Mouse (Mus musculus) ES-Bruce4 (cell line): ENCODE measurements around the gene Cntn5. TPM values are rescaled to one million over a fixed set of nuclear protein-coding genes. Genes with fewer than 3 reads are reported as not detected.
"Not testable (repeated sequence)": the region's sequence is repeated elsewhere in the genome, so short reads cannot be mapped to it uniquely, and the experiment has no call there.

Experiments
- H3K27ac ChIP-seq: 2 replicates; pipeline ENCODE4 v1.5.1; 2012; ENCODE audit warnings: low read length, inconsistent platforms; ENCODE audit not compliant: insufficient read depth
- H3K27me3 ChIP-seq: 2 replicates; pipeline ENCODE4 v1.6.1; 2012; ENCODE audit warnings: mild to moderate bottlenecking, low read length, inconsistent platforms; ENCODE audit not compliant: control insufficient read depth, poor library complexity, insufficient read depth, severe bottlenecking
- H3K36me3 ChIP-seq: 2 replicates; pipeline ENCODE4 v1.6.1; 2012; ENCODE audit warnings: inconsistent platforms, mild to moderate bottlenecking, low read length, moderate library complexity; ENCODE audit not compliant: control insufficient read depth, poor library complexity, insufficient read depth, severe bottlenecking
- H3K4me1 ChIP-seq: one replicate; pipeline ENCODE4 v1.8.1; 2011; ENCODE audit warnings: low read length; ENCODE audit not compliant: control insufficient read depth, insufficient read depth
- H3K4me3 ChIP-seq: 2 replicates; pipeline ENCODE4 v1.5.1; 2011; ENCODE audit warnings: low read depth, mild to moderate bottlenecking, low read length
- H3K9ac ChIP-seq: 2 replicates; pipeline ENCODE4 v1.6.1; 2012; ENCODE audit warnings: low read depth, mild to moderate bottlenecking, inconsistent platforms; ENCODE audit not compliant: poor library complexity, severe bottlenecking
- H3K9me3 ChIP-seq: replicated peaks from 2 replicates; pipeline ENCODE4 v1.6.1; 2012; ENCODE audit warnings: mild to moderate bottlenecking, low read length, inconsistent platforms; ENCODE audit not compliant: control insufficient read depth, poor library complexity, insufficient read depth, severe bottlenecking
- CTCF ChIP-seq: IDR thresholded peaks from one replicate; pipeline ENCODE4 v1.8.1; 2011; ENCODE audit warnings: low read depth, low read length
- EP300 ChIP-seq: IDR thresholded peaks from 2 replicates; pipeline ENCODE4 v1.6.1; 2011; ENCODE audit warnings: low read depth, low read length; ENCODE audit not compliant: insufficient read depth
- POLR2A ChIP-seq: IDR thresholded peaks from one replicate; pipeline ENCODE4 v1.8.1; 2011; ENCODE audit warnings: low read length; ENCODE audit not compliant: insufficient read depth
- polyA plus RNA-seq: library from polyadenylated mRNA; stranded (reverse); fragments of >200 nt; gene quantifications from 2 replicates; pipeline ENCODE4 v1.2.4, GENCODE M21; 2011; ENCODE audit warnings: low read depth; ENCODE audit not compliant: missing spikeins, insufficient read depth, insufficient read length

Gene Cntn5
- polyA plus RNA-seq, 1 experiment = not detected

- not testable (repeated sequence) for H3K9me3 ChIP-seq, H3K4me1 ChIP-seq, H3K36me3 ChIP-seq, H3K27me3 ChIP-seq, H3K4me3 ChIP-seq, H3K9ac ChIP-seq
- peak overlapping the region; percentile 50 for H3K27ac ChIP-seq
- TF ChIP-seq EP300 = peak; percentile 93
These were observed 363.7 kb downstream of the Cntn5 start for GRCm38 (mm10) chr9:10540877-10541276.

- H3K27me3 ChIP-seq = no peaks in the 10 kb centered on the region
- no peaks in the 10 kb centered on the region for H3K36me3 ChIP-seq
- H3K4me1 ChIP-seq = no peaks in the 10 kb centered on the region
- no peaks in the 10 kb centered on the region for H3K9me3 ChIP-seq
- H3K27ac ChIP-seq = no peak overlapping the region
- H3K4me3 ChIP-seq = no peak overlapping the region
- H3K9ac ChIP-seq = no peak overlapping the region
- TF ChIP-seq CTCF (no peak), POLR2A (no peak), EP300 (no peak)
These were observed 372.3 kb downstream of the Cntn5 start for GRCm38 (mm10) chr9:10532248-10532647.

- no peak for TF ChIP-seq CTCF
- TF ChIP-seq EP300 = no peak
- TF ChIP-seq POLR2A = no peak
- H3K36me3 ChIP-seq = no peaks in the 10 kb centered on the region
- no peaks in the 10 kb centered on the region for H3K9me3 ChIP-seq
- H3K9ac ChIP-seq = no peak overlapping the region
- no peak overlapping the region for H3K27ac ChIP-seq
- no peaks in the 10 kb centered on the region for H3K4me1 ChIP-seq
- H3K27me3 ChIP-seq = no peaks in the 10 kb centered on the region
- no peak overlapping the region for H3K4me3 ChIP-seq
These were observed 373.5 kb downstream of the Cntn5 start for GRCm38 (mm10) chr9:10531087-10531486.

GRCm38 (mm10) chr9:10529528-10529927 is 375.0 kb downstream of the Cntn5 start:
- H3K4me3 ChIP-seq = no peak overlapping the region
- TF ChIP-seq EP300 (no peak), CTCF (no peak), POLR2A (no peak)
- H3K9me3 ChIP-seq = no peaks in the 10 kb centered on the region
- no peaks in the 10 kb centered on the region for H3K27me3 ChIP-seq
- no peak overlapping the region for H3K9ac ChIP-seq
- no peaks in the 10 kb centered on the region for H3K36me3 ChIP-seq
- H3K4me1 ChIP-seq = no peaks in the 10 kb centered on the region
- H3K27ac ChIP-seq = no peak overlapping the region

GRCm38 (mm10) chr9:10529113-10529512 is 375.5 kb downstream of the Cntn5 start:
- Histone ChIP-seq H3K36me3 (no peaks in the 10 kb centered on the region), H3K9me3 (no peaks in the 10 kb centered on the region), H3K9ac (no peak overlapping the region), H3K4me3 (no peak overlapping the region), H3K4me1 (no peaks in the 10 kb centered on the region), H3K27ac (no peak overlapping the region), H3K27me3 (no peaks in the 10 kb centered on the region)
- TF ChIP-seq CTCF = no peak
- no peak for TF ChIP-seq EP300
- no peak for TF ChIP-seq POLR2A

GRCm38 (mm10) chr9:10528692-10529091 is 375.9 kb downstream of the Cntn5 start:
- no peaks in the 10 kb centered on the region for H3K27me3 ChIP-seq
- no peaks in the 10 kb centered on the region for H3K9me3 ChIP-seq
- H3K36me3 ChIP-seq = no peaks in the 10 kb centered on the region
- H3K27ac ChIP-seq = no peak overlapping the region
- no peaks in the 10 kb centered on the region for H3K4me1 ChIP-seq
- no peak overlapping the region for H3K9ac ChIP-seq
- TF ChIP-seq CTCF (no peak), EP300 (no peak)
- no peak overlapping the region for H3K4me3 ChIP-seq
